Mouse (Mus musculus): Measurements from ENCODE around the gene Capn12.

DNA sequence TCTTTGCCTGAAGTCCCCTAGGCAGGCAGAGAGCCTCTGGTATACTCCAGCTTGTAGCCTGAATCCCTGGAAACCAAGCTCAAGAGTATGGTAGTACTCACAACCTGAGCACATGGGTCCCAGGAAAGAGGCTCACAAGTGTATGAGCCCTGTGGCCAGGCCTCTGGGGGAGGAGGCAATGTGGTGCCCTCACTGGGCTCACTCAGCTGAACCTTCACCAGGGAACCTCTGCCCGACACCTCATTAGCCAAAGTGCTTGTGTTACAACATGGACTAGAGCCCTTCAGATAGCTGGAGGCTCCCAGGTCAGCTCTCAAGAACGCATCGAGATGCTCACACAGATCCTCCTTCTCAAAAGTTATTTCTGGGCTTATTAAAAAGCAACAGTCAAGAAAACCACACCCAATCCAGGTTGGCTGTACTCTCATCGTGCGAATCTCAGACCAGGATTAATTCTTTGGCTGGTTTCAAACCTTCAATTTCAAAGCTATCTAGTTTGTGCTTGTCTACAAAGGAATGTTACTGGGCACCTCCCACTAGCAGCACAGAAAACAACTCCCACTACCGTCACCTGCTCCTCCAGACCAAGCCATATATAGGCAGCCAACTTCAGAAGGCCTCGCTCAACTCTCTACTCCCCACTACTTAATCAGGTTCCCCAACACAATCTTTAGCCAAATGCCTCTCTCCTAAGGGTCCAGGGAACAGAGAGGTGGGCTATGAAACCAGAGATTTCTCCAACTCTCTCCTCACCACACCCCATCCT is 58.4 kb downstream of the Capn12 start:
- TF ChIP-seq CTCF (IDR thresholded peaks at IDR 0.05; ENCODE audit: low read depth) (no peak), EP300 (optimal IDR thresholded peaks at IDR 0.05) (no peak)
